16 mouse cellular contexts compared by ENCODE assay signal in the genomic region with DNA sequence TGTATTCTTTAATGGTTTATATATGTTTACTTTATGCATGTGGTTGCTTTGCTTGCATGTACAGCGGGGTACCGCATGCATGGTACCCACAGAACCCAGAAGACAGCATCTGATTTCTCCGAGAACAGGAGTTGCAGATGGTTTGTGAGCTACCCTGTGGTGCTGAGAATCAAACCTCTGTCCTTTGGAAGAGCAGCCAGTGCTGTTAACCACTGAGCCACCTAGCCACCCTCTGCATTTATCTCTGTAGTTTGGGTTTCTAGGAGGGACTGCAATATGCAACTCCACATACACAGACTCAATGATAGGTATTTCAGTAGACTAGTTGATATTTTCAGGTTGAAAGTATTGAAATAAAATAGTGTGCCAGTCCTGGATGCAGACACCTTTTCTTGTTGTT.
"Had no signal": no experiment of that assay in that cellular context is flagged by ENCODE, and none has a peak within 500 bp of the region (broad histone marks: within the 10 kb centered on the region; RNA-seq: fewer than 3 reads in every experiment).

No protein-coding gene starts in this region.

- H3K27me3 ChIP-seq: neural tube, embryonic 13.5 days; neural tube, embryonic 15.5 days; stomach, embryonic 15.5 days had no signal

- DNase-seq: retina, postnatal 1 day; right cerebral cortex, adult 18-20 months; right cerebral cortex, postnatal 14 days; right cerebral cortex, postnatal 25 days; right cerebral cortex, postnatal 4 days; spleen, adult 18-20 months; thymus, adult 18-20 months; thymus, adult 2 months; thymus, postnatal 14 days; thymus, postnatal 25 days; thymus, postnatal 36 days; thymus, postnatal 4 days had no signal

- H3K27ac ChIP-seq: neural tube, embryonic 13.5 days; neural tube, embryonic 15.5 days; stomach, embryonic 15.5 days; stomach, postnatal 0 days had no signal

- H3K9ac ChIP-seq: neural tube, embryonic 13.5 days; neural tube, embryonic 15.5 days; stomach, embryonic 15.5 days had no signal

- H3K4me3 ChIP-seq: neural tube, embryonic 13.5 days; neural tube, embryonic 15.5 days; stomach, embryonic 15.5 days had no signal

- H3K4me2 ChIP-seq: neural tube, embryonic 13.5 days; neural tube, embryonic 15.5 days; stomach, embryonic 15.5 days had no signal

- H3K36me3 ChIP-seq: neural tube, embryonic 13.5 days; neural tube, embryonic 15.5 days; stomach, embryonic 15.5 days had no signal

- H3K9me3 ChIP-seq: neural tube, embryonic 13.5 days; neural tube, embryonic 15.5 days; stomach, embryonic 15.5 days had no signal

- H3K4me1 ChIP-seq: neural tube, embryonic 13.5 days had no signal
